Mouse (Mus musculus) embryonic stem cell, embryonic (primary cell): ENCODE measurements around the gene Bnipl.

Experiments used
- CTCF ChIA-PET, 4 experiments: fragments of 300-600 bp in 2 of 4; fragments of 350-600 bp in 2 of 4; sonication (Branson Sonifier 250); formaldehyde crosslinking; loops; one replicate each; lab custom pipeline; 2022; ENCODE audit warnings: inconsistent platforms in 2 of 4; lab: Charles Lee
- POLR2A ChIA-PET, 4 experiments: fragments of 300-600 bp in 2 of 4; fragments of 350-600 bp in 2 of 4; sonication (Branson Sonifier 250); formaldehyde crosslinking; loops; one replicate each; lab custom pipeline; 2022; ENCODE audit warnings: antibody characterized with exemption in 4 of 4, inconsistent platforms in 1 of 4; lab: Charles Lee

The Bnipl gene

DNA sequence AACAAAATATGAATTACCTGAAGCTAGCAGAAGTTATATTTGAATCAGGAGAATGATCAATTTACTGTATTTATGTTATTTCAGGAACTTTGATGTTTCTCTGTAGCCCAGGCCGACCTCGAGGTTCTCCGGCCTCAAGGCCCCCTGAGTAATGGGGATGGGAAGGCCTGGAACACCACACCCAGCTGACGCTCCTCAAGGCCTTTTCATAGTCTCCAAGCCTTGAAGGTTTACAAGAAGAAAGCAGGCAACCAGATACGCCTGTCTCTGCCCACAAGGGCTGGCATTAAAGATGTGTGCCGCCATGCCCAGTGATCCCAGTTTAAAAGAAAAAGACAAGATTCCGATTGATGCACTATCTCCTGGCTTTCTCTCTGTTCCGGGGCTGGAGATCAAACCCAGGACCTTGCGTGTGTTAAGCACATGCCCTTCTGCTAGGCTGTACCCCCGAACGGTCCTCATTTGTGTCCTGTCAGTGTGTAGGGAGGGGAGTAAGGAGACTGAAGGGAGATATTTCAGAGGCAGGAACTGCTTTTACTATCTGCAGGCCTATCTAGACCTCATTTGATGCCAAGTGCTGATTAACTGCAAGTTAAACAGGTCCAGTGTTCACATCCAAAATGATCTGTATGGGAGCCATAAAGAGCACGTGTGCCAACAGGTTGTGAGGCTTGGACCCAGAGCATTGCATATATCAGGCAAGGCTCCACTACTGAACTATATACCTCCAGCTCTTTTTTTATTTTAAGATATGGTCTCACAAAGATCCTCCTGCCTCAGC is 33.7 kb upstream of the Bnipl start:
- ChIA-PET POLR2A (interaction anchor here in 3 of 4 experiments (1.0 to 6.6 kb wide), 16 partner anchors 9 to 392 kb away, joined by 3 to 51 read pairs (median 6); partner anchors contain the start of genes Cers2 (in 2 of the 3), Cdc42se1 (in 1 of the 3), Gabpb2 (in 1 of the 3) and Gm128 (in 1 of the 3)), CTCF (interaction anchor here in 2 of 4 experiments (1.0 to 1.9 kb wide), 2 partner anchors 11 to 26 kb away, joined by 4 to 7 read pairs; no protein-coding TSS in a partner anchor)

DNA sequence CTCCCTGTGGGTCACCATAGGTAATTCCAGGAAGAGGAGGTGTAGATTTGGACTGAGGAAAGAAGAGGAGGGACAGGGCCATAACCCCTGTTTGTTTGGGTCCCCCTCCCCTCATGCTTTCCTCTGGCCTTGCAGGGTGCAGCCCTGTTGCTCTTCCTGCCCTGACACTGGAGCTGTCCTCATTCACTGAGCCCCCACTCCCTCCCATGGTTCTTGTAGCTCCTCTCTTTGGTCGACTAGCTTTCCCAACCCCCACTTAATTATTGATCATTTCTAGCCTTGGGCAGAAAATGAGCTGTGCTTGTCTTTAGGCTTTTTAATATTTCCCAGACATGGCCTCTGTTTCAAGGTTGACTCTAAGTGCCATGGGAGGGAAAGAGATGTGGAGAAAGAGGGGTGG is 33.1 kb upstream of the Bnipl start:
- ChIA-PET POLR2A (interaction anchor here in 3 of 4 experiments (0.6 to 6.6 kb wide), 12 partner anchors 8 to 173 kb away, joined by 3 to 51 read pairs (median 8); partner anchors contain the start of genes Cdc42se1 (in 1 of the 3), Gabpb2 (in 1 of the 3), Gm128 (in 1 of the 3) and Mllt11 (in 1 of the 3)), CTCF (interaction anchor here in 1 of 4 experiments (1.9 kb wide), 1 partner anchor 27 kb away, joined by 7 read pairs; no protein-coding TSS in a partner anchor)

DNA sequence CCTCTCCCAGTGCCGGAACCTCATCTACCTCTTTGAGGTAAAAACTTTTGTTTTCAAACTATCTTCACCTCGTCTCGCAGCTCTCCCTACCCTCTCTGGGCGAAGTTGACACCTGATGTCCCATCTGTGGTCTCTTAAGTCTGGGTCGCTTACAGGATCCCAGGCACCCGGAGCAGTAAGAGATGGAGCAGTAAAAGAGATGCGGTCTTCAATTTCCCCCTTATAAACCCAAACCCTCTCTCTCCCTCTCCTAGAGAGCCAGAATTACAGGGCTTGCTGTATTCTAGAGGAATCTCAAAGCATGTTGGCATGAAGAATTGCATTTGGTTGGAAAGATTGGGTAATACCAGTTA is 32.6 kb upstream of the Bnipl start:
- ChIA-PET CTCF (interaction anchor here in 3 of 4 experiments (0.6 to 1.9 kb wide), 4 partner anchors 27 to 67 kb away, joined by 3 to 7 read pairs (median 3); no protein-coding TSS in a partner anchor), POLR2A (interaction anchor here in 3 of 4 experiments (0.6 to 6.6 kb wide), 17 partner anchors 8 to 173 kb away, joined by 4 to 51 read pairs (median 6); partner anchors contain the start of genes Gabpb2 (in 2 of the 3), Vps72 (in 2 of the 3), Cdc42se1 (in 1 of the 3) and Gm128 (in 1 of the 3))

DNA sequence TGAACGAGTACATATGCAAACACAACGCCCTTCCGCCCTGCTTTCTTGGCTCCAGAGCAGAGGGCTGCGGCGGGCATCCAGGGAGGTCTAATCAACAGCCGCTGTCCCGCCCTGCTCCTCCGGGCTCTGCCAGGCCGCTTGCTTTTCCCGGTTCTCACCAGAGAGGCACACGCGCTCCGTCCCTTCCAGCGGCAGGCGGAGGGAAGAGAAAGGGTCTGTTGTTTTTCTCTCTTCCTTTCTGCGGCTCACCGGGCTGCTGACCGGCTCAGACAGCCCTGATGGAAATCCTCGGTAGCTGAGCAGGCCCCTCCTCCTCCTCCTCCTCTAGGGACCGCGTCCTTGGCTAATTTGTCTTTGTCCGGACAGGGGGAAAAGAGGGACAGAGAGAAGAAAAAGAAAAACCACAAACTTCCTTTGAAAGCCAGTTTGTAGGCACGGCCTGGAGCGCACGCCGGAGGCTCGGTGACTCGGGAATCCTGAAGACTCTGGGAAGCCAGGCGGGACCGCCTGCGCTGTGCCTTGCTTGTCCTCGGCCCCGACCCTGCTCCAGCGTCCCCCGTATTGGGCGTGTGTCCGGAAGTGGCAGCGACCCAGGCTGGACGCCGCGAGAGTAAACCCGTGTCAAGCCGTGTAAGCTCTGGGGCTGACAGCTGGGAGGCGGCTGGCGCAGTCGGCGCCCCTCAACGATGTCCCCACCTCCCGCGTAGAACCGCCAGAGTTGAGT is 32.0 kb upstream of the Bnipl start:
- ChIA-PET CTCF (interaction anchor here in 3 of 4 experiments (0.6 to 1.9 kb wide), 5 partner anchors 7 to 67 kb away, joined by 3 to 7 read pairs (median 3); no protein-coding TSS in a partner anchor), POLR2A (interaction anchor here in 3 of 4 experiments (0.9 to 5.9 kb wide), 28 partner anchors 8 to 573 kb away, joined by 3 to 51 read pairs (median 5); partner anchors contain the start of genes Gabpb2 (in 2 of the 3), Mllt11 (in 2 of the 3), Cdc42se1 (in 1 of the 3) and Cers2 (in 1 of the 3))

DNA sequence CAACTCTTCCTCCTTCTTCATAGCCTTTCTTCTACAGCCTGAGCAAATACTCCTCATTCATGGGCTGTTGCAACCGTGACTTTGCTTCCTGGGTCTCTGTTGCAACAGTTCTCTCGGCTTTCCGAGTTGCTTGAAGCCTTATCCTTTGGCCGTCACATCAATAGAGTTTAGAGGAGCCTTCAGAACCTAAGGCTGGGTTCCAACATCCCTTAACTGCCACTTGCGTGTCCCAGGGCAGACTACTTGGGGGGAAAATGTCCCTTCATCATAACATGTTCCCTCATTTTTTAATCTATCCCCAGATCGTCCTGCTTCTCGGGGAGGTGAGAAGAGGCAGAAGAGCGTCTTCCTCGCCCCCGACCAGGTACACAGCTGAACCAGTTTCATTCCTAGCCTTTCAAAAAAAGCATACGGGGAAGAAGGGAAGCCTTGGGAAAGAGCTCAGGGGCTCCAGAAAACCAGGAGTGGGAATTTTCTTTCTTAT is 31.4 kb upstream of the Bnipl start:
- POLR2A ChIA-PET: interaction anchor here (0.6 to 5.9 kb wide), 45 partner anchors 8 to 573 kb away, joined by 3 to 51 read pairs (median 4); partner anchors contain the start of genes Cers2 (in 2 of the 4), Gabpb2 (in 2 of the 4), Mllt11 (in 2 of the 4) and Bnipl (in 1 of the 4)
- CTCF ChIA-PET: interaction anchor here (0.6 to 1.6 kb wide), 7 partner anchors 8 to 266 kb away, joined by 3 to 5 read pairs (median 3); no protein-coding TSS in a partner anchor

DNA sequence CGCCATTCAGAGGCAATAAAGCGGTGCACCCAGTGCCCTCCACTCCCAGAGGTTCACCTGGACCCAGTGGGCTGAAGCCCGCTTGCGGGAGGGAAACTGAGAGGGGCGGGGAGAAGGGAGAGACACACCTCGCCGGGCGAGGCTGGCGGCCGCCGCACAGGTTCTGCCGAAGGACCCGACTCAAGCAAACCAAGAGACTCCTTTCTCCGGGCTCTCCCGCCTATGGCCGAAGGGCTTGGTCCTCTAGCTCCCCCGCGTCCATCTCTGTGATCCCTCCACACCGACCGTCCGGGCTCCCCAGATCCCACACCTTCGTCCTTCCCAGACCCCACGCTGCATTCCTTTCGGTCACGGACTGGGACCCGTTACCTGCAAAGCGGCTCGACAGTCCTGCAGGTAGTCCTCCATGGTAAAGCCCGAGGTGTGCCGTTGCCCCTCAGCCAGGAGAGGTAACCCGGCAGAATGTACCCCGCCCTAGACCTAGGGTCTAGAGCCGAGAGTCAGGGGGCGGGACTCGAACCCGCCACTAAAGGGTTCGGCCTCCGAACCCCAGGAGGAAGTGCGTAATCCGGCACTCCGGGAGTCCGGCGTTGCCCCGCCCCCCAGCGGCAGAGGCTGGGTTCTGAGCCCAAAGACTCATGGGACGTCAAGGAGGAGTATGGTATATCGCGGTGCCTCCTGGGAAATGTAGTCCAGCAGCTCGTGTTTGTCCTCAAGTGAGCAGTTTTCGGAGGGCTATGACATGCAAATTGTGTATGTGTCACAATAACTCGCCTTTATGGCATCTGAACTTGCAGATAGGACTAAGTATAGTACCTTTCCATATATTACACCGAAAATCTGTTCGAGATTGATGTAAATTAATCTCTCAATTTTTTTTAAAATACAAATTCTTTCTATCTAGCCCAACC is 30.5 kb upstream of the Bnipl start, which contains the start of the genes Mindy1 and Prune1:
TSS of gene Mindy1 (plus strand) at position 130 of the 911 bp plus-strand sequence.
TSS of gene Prune1 (minus strand) at position 861 of the 911 bp plus-strand sequence.
- ChIA-PET POLR2A (interaction anchor here (0.6 to 5.9 kb wide), 51 partner anchors 8 to 1198 kb away, joined by 3 to 51 read pairs (median 4); partner anchors contain the start of genes Cdc42se1 (in 2 of the 4), Cers2 (in 2 of the 4), Mllt11 (in 2 of the 4) and Bnipl (in 1 of the 4)), CTCF (interaction anchor here (0.6 to 1.6 kb wide), 13 partner anchors 9 to 868 kb away, joined by 3 to 5 read pairs (median 3); partner anchors contain the start of genes Cers2 (in 1 of the 4) and Gabpb2 (in 1 of the 4))

DNA sequence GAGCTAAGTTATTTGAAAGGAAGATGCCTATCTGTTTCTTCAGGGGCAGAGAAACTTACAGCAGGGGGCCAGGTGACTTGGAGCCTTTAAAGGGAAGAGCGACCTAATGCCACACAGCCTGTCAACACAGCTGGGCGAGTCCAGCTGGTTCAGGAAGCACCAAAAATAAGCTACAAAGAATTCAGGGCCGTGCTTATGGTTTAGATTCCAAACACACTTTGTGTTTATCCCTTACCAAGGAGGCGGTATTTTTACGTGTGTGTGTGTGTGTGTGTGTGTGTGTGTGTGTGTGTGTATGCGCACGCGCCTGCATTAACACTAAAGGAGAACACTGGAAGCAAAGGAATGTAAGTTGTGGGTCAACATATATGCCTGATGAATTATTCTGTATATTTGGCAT is 29.8 kb upstream of the Bnipl start:
- CTCF ChIA-PET: interaction anchor here in 3 of 4 experiments (0.7 to 1.6 kb wide), 4 partner anchors 14 to 66 kb away, joined by 3 to 5 read pairs (median 4); no protein-coding TSS in a partner anchor
- POLR2A ChIA-PET: interaction anchor here in 3 of 4 experiments (0.6 to 5.9 kb wide), 26 partner anchors 7 to 1198 kb away, joined by 3 to 51 read pairs (median 6); partner anchors contain the start of genes Cdc42se1 (in 2 of the 3), Cers2 (in 2 of the 3), Mllt11 (in 2 of the 3) and Bnipl (in 1 of the 3)

DNA sequence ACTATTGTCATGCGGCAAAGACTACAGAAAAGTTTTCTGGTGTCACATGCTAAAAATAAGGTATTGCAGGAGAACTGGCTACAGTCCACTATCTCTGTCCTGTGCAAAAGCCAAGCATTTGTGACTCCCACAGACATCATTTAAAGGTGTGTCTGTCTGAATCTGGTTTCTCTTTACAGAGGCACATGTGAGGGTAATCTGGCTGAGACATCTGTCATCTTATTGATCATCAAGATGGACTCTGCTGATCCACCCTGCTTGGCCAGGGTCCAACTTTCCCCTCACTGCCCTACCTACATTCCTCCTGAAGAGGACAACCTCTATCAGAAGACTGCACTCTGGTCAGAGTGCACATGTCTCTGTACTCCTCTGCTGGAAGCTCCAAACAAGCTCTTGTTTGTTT is 26.2 kb upstream of the Bnipl start:
- ChIA-PET POLR2A (interaction anchor here in 3 of 4 experiments (0.5 to 5.7 kb wide), 24 partner anchors 9 to 653 kb away, joined by 3 to 36 read pairs (median 5); partner anchors contain the start of genes Gm128 (in 1 of the 3), Mllt11 (in 1 of the 3) and Zfp687 (in 1 of the 3)), CTCF (interaction anchor here in 2 of 4 experiments (0.5 to 1.1 kb wide), 4 partner anchors 14 to 720 kb away, joined by 3 to 12 read pairs (median 4); no protein-coding TSS in a partner anchor)

DNA sequence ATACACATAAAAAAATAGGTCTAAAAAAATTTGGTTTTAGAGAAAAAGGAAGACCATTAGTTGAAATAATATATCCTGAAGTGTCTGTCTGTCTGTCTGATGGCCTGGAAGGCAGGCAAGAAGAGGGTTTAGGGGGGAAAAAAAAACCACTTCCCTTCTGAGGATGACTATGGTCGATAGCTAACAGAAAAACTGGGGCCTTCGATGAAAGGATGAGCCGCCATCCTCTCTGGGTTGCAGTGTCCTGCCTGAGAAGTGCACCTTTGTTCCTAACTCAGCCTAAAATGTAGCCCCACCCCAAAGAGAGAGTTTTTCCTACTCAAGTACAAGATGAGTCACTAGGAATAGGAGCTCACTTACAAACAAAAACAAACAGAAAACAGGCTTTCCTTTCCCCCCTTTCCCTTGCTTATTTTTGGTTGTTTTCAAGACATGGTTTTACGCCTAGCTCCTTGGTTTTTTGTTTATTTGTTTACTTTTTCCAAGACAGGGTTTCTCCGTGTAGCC is 25.5 kb upstream of the Bnipl start:
- ChIA-PET POLR2A (interaction anchor here in 3 of 4 experiments (0.6 to 5.7 kb wide), 18 partner anchors 10 to 261 kb away, joined by 3 to 36 read pairs (median 5); partner anchors contain the start of genes Gm128 (in 1 of the 3) and Zfp687 (in 1 of the 3)), CTCF (interaction anchor here in 2 of 4 experiments (0.9 to 1.1 kb wide), 2 partner anchors 13 to 16 kb away, joined by 3 to 6 read pairs; no protein-coding TSS in a partner anchor)

DNA sequence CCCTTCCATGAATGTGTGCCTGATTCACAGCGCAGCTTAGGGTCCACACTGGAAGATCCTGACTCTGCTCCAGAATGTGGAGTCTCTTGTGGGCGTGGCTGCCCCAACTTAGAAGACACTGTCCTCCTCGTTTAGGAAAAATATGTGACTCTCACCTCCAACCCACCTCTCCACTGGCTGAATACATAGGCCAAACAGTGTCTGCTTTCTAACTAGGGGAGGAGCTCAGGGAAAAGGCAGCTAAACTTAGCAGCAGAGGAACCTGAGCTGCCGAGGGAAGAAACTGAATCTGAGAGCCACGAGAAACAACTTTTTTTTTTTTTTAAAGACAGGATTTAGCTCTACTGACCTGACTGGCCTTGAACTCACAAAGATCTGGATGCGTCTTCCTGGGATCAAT is 24.2 kb upstream of the Bnipl start:
- ChIA-PET CTCF (interaction anchor here in 3 of 4 experiments (0.5 to 1.0 kb wide), 3 partner anchors 58 to 172 kb away, joined by 3 read pairs; partner anchors contain the start of gene Gabpb2 (in 1 of the 3)), POLR2A (interaction anchor here in 3 of 4 experiments (0.6 to 5.7 kb wide), 16 partner anchors 8 to 698 kb away, joined by 3 to 36 read pairs (median 4); partner anchors contain the start of gene Zfp687 (in 1 of the 3))

DNA sequence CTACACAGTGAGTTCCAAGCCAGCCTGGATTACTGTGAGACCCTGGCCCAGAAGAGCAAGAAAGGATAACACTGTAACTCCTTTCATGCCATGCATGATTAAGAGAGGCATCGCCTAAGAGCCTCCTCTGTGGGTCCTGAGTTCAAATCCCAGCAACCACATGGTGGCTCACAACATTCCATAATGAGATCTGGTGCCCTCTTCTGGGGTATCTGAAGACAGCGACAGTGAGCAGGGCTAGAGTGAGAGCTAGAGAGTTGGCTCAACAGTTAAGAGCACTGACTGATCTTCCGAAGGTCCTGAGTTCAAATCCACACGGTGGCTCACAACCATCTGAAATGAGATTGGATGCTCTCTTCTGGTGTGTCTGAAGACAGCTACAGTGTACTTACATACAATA is 23.5 kb upstream of the Bnipl start:
- ChIA-PET POLR2A (interaction anchor here in 3 of 4 experiments (0.6 to 5.7 kb wide), 17 partner anchors 7 to 235 kb away, joined by 3 to 36 read pairs (median 3); partner anchors contain the start of genes Bnipl (in 1 of the 3), Mindy1 (in 1 of the 3) and Prune1 (in 1 of the 3)), CTCF (interaction anchor here in 3 of 4 experiments (0.5 to 1.0 kb wide), 5 partner anchors 51 to 298 kb away, joined by 3 to 17 read pairs (median 3); partner anchors contain the start of gene Gabpb2 (in 1 of the 3))

DNA sequence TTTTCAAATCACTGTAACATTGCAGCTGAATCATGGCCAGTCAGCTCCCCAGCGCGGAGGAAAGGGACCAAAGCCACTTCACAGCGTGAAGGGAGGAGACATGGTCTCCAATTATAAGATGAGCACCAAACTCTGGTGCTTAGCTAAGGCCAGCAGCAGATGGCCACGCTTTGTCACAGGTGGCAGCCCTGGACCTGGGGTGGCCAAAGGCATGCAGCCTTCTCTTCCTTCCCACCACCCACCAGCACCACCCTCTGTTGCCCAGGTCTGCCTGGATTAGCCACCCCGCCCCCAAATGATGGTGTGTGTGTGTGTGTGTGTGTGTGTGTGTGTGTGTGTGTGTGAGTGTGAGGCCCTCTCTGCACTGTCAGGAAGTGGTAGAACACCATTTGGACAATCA is 22.5 kb upstream of the Bnipl start:
- ChIA-PET POLR2A (interaction anchor here in 2 of 4 experiments (0.6 to 5.7 kb wide), 10 partner anchors 8 to 305 kb away, joined by 3 to 36 read pairs (median 3); partner anchors contain the start of genes Prune1 (in 2 of the 2), Bnipl (in 1 of the 2), Gabpb2 (in 1 of the 2) and Mindy1 (in 1 of the 2)), CTCF (interaction anchor here in 2 of 4 experiments (0.5 to 0.7 kb wide), 4 partner anchors 40 to 297 kb away, joined by 3 to 17 read pairs (median 4); no protein-coding TSS in a partner anchor)

DNA sequence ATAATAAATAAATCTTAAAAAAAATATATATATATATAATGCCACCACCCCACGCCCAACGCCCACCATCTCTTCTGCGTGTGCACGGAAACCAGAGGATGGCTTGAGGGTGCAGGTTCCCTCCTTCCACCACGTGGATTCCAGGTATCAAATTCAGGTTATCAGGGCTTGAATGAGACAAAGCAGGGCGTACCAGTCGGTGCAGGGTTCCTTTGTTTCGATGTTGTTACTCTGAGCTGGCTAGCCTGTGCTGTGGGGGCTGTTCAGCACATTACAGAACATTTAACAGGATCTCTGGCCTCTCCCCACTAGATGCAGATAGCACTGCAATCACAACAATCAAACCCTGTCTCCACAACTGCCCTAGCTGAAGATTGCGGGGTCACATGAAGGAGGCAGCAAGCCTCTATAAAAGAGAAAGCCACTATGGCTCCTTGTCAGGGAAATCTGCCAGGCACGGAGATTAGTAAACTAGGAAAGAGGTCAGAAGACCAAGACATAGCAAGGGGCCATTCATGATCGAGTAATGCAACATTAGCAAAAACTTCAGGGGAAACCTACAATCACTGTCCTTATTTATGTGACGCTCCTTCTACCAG is 19.9 kb upstream of the Bnipl start:
- POLR2A ChIA-PET: interaction anchor here in 3 of 4 experiments (0.5 to 4.6 kb wide), 12 partner anchors 11 to 432 kb away, joined by 3 to 29 read pairs (median 4); partner anchors contain the start of genes Mindy1 (in 2 of the 3), Prune1 (in 2 of the 3), Cdc42se1 (in 1 of the 3) and Gm128 (in 1 of the 3)
- CTCF ChIA-PET: interaction anchor here in 3 of 4 experiments (0.6 to 1.8 kb wide), 4 partner anchors 22 to 274 kb away, joined by 3 to 7 read pairs (median 4); no protein-coding TSS in a partner anchor

DNA sequence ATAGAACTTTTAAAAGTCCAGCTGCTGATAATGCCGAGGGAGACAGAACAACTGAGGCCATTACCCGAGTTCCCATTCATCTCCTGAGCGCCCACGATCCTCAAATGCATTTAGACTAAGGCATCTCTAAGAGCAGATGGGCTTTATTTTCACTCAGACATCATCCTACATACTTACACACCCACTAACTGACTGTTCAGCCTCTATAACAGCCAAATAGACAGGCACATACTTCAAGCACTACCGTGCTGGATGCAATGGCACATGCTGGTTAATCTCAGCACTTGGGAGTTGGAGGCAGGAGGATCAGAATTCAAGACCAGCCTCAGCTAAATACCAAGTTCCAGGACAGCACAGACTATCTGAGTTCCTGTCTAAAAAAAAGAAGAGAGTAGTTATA is 18.8 kb upstream of the Bnipl start:
- CTCF ChIA-PET: interaction anchor here in 2 of 4 experiments (0.6 to 1.6 kb wide), 4 partner anchors 34 to 747 kb away, joined by 3 to 11 read pairs (median 4); partner anchors contain the start of gene Cers2 (in 1 of the 2)

More for the DNA sequence above, 18.8 kb upstream of the Bnipl start:
- POLR2A ChIA-PET: interaction anchor here in 2 of 4 experiments (0.6 to 4.6 kb wide), 11 partner anchors 10 to 431 kb away, joined by 3 to 29 read pairs (median 5); partner anchors contain the start of genes Mindy1 (in 2 of the 2), Prune1 (in 2 of the 2) and Gm128 (in 1 of the 2)
